Mouse (Mus musculus) mouse embryonic stem cell (cell line): ENCODE results near the gene Parva.

ENCODE experiments used
- in situ Hi-C, 2 experiments: fragments of 300-500 bp; cut with MboI; formaldehyde crosslinking; loops; 1 replicate in 1 of 2; 3 replicates in 1 of 2; pipeline ENCODE4 v1.14.3; 2019 to 2020; ENCODE audit warnings: low sequenced_read_pairs in 2 of 2, low pct_unique_long_range_greater_than_20kb in 1 of 2, mixed read lengths in 1 of 2; ENCODE audit not compliant: unreplicated experiment in 1 of 2

Gene Parva

DNA sequence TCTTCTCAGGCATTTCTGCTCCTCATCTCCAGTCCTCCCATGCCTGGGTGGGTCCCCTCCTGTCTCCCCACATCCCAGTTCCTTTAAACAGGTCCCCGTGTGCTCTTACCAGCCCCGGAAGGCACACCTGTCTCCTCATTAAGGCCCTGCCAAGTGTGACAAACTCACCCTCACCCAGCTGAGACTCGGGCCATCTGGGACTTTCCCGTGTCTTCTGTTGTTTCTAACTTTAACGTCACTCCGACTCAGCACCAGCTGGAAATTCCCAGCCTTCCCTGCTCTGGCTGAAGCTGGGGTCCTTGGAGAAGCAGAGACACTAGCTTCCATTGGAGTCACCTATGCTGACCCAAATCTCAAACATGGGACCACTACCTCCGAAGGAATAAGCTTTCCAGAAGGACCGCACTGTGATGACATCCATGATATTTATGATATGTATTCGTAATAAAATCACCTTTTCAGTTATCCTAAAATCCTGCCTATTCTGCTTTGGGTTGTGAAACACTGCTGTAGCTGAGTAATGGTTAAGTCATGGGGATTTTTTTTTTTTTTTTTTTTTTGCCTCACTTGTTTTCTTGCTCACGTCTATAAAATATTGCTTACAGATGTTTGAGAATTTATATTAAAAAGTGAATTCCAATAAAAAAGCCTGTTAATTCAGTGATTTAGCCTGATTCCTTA, 72.3 kb downstream of the Parva start:
- in situ Hi-C loops, result no loop called here

DNA sequence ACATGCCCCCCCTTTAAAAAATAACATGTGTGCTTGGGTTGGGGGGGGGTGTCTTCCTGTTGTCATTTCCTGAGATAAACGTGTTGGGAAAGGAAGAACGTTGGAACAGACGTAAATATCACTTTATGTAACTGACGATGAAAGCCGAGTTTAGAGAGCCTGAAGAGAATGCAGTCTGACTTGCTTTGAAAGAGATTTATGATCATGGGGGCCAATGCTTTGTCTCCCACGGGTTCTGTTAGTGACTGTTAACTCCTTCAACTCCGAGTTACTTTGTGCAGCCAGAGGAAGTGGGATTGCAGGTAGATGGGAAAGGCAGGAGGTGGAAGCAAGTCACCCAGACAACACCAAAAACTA, 72.8 kb downstream of the Parva start:
- in situ Hi-C loops, result no loop called here

DNA sequence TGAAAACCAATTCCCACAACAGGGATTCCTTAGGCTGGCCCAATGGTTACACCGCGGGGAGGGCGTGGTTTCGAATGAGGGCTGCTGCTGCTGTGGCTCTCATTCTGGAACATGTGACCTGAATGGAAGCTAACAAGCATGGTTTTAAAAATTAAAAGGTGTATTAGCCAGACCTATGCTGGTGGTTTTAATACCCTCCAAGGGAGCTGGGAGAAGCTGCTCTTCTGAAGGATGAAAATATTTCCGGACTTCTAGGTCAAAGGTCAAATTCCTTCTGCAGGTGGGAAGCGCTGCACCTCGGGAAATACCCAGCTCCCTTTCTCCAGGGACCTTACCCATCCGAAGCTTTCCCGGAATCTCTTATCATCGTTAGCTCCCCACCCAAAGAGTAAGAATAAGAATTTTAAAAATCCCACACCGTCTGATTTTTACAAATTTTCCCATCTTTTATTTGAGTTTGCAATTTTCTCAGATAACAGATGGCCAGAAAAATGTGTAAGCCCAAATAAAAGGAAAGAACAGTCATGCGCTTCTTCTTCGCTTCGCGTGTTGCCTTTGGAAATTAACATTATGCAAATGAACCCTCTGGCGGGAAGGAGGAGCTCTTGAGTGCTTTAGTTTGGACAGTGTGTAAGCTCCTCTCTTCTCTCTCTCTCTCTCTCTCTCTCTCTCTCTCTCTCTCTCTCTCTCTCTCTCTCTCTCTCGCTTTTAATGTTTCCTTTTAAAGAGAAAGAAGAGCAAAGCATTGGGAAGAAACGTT, 74.9 kb downstream of the Parva start:
- in situ Hi-C loops, result no loop called here

DNA sequence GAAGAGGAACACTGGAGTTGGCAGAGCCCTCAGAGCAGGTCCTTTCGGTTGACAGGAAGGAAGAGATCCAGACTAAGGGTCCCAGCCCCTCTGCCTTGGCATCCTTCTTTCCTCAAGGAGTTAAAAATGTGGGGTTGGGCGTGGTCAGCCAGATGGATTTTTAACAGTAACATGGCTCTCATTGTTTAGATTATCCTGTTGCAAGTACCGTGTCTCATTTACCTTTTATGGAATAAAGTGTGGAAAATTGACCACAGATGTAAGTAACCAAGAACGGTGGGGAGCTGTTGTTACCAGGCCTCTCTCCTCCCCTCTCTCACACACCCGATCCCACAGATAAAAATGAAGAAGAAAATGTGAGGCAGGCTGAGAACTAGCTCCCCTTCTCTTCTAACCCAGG, 75.5 kb downstream of the Parva start:
- in situ Hi-C loops, result no loop called here

DNA sequence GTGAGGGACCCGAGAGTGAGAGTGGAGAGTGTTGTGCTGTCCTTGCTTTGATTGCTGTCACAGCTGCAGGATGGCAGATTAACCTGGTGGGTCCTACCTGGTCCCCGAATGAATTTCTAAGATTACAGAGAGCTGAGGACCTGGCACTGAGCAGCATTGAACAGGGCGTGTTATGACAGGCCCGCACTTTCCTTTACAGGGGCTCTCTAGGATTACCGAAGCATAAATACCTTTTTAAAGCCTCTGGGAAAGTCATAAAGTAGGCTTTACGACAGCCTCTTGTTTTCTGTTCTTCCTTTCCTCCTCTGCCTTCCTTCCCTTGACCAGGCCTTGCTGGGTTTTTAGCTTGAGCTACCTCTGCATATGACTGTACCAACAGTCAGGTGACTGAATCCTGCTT, 76.1 kb downstream of the Parva start:
- in situ Hi-C loops, result no loop called here

DNA sequence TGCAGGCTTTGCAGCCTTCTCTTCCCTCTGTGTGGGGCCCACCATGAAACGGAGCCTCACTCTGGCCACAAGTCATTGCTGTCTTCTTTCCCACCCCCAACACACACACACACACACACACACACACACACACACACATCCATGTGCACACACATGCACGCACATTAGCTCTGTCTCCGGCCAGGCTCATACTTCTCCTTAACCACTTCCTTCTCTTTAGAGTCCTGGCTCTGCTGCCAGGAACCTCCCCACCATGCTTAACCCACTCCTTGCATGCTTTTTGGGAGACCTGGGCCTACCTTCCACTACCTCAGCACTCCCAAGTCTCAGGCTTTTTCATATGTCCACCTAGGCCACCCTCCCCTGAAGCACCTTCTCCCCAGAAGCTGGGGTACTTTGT, 76.6 kb downstream of the Parva start:
- in situ Hi-C loops, result no loop called here

DNA sequence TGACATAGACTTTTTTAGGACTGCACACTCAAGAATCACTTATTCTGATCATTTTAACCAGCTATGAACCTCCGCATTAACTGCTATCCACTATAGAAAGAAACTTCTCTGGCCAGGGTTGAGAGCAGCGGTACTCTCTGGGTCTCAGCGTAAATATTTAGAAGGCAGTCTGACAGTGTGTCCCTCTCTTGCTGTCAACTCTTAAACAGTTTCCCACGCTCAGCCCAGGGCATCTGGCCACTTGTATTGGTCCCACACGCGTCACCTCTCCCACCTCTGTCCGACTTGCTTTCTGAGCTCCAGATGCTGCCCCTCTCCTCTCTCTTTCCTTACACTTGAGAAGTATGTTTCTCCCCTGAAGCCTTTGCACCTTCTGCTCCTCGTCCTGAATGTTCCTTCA, 81.8 kb downstream of the Parva start:
- in situ Hi-C loops, result no loop called here

DNA sequence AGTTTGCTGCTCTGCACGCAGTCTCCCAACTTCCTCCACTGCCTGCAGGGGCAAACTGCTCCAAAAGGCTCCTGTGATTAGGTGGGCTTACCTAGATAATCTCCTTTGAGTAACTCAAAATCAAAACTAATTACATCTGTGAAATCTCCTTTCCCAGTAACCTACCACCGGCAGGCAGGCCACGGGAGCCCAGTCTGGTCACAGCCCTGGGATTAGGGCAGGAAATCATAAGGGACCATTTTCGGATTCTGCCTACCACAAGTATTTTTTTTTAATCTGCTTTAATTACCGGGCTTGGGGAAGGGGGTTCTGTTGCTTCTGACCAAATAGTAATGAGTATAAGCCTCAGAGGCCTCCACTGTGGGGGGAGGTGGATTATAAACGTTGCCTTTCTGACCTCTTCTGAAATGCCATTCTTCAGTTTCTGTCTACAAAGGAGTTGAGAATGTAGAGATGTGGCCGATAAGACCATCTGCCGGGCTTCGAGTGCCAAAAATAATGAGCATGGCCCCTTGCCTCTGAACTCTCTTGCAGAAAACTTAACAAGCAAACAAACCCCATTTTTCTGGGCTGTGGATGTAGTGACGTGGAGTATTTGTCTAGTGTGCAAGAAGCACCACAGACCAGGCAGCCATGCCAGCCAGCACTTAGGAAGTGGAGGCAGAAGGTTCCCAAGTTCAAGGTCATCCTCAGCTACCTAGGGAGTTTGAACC, 83.2 kb downstream of the Parva start:
- in situ Hi-C loops, result no loop called here

DNA sequence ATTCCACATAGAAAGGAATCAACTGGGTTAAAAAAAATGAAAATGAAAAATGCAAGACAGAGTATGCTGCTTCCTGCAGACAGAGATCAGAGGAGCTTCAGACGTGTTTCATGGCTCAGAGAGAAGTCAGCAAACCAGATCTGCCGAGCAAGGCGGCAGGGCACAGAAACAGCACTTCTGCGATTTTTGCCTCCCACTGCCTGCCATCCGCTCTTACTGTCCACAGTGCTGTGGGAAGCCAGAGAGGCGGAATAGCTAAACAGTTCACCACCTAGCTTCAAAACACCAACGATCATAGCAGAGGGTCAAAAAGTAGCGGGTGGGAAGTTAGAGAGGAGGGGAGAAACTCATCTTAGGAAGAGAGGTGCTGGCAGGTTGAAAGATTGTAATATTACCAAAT, 84.0 kb downstream of the Parva start:
- in situ Hi-C loops, result no loop called here

DNA sequence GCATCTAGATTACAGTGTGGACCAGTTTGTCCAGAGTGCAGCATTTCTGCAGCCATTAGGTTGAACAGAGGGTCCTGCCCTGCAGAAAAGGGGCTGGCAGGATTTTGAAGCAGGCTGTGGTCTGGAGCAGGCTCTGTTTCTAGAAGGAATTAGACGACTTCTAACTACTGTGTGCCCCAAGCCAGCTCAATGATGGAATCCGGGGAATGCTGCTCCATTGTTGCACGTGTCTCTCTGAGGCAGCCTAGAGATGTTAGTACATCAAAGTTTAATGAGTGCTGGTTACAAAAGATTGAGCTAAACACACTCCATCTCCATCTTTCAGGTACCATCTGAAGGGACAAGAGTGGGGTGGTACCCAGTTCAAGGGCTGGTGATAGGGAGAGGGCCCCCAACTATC, 85.0 kb downstream of the Parva start:
- in situ Hi-C loops, result no loop called here

DNA sequence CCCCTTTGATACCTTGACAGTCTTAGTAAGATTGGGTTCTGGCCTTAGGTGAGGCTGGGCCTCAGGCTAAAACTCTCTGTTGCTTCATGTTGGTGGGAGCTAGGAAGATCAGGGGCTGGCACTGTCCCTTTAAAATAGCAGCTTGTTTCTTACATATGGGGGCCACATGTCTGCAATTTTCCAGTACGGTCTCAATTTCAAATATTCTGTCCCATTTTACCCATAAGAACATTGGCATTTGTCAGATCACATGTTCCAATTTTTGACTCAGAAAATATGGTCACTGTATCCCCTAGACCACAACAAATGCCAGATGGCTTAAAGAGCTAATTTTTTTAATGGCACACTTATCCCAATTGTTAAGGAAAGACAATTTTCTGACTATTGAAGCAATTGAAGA, 85.6 kb downstream of the Parva start:
- in situ Hi-C loops, result no loop called here

DNA sequence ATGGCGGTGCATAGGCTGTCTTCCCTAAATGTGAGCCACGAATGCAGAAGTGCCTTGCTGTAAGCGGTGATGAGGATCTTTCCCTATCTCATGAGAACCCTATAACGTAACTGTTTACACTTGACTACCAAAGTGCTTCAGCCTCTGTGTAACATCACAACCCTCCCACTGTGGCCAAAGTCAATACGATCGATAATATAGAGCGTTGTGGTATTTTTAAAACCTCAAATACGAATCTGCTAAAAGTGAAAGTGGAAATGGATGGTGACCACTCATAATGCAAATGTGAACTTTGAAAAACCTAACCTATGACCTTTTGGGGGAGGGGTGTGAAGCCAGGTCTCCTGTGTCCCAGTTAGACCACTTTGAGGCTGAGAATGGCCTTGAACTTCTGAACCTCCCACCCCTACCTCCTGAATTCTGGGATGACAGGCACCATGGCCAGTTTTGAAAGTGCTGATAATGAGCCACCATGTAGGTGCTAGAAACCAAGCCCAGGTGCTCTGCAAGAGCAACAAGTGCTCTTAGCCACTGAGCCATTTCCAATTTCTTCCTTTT, 87.4 kb downstream of the Parva start:
- in situ Hi-C loops, result no loop called here

DNA sequence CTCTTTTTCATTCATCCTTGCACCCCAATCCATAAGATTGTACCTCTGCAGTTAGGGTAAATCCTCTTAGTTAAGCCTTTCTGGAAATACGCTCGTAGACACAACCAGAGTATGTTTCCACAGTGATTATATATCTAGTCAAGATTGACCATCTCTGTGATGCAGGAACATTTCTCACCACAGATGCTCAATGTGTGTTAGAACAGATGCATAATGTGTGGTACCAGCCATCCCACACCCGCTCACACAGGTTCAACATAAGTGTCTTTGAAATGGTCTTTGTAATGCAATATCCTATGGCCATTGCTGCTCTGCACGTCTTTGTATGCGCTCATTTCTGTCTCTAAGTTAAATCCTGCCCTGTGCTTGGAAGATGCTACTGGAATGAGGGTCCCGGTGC, 98.2 kb downstream of the Parva start:
- in situ Hi-C loops, result no loop called here

DNA sequence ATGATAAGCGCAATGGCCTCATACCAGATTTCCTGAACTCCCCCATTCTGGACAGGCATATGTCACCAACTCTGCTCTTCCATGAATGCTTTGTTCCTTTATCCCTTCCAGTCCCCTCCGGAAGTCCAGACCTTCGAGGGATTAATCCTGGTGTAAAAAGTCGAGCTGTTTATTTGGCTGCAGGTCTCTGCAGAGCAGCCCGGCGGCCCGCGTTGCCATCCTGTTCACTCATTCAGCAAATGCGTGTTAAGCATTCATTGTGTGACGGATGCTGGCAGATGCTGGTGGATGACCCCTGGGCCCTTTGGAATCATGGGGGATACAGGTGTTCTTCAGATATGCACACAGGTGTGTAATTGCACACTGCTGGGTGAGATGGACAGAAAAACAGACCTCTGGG, 98.9 kb downstream of the Parva start:
- in situ Hi-C loops, result no loop called here

DNA sequence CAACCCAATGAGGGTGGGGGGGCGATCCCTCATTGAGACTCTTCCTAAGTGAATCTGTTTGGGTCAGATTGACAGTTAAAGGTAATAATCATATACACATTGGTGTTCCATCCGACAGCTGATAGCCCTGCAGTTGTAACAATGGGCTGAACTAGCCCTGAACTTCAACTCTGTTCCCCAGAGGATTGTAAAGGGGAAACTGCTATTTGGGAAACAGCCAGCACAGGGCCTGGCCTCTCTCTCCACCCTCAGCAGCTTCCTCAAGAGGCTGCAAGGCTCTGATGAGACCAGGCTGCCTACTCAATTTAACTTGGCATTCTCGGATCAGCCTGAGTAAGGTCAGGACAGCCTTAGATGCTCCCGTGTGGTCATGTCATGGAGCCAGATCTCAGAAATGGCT, 99.9 kb downstream of the Parva start:
- in situ Hi-C loops, result no loop called here

DNA sequence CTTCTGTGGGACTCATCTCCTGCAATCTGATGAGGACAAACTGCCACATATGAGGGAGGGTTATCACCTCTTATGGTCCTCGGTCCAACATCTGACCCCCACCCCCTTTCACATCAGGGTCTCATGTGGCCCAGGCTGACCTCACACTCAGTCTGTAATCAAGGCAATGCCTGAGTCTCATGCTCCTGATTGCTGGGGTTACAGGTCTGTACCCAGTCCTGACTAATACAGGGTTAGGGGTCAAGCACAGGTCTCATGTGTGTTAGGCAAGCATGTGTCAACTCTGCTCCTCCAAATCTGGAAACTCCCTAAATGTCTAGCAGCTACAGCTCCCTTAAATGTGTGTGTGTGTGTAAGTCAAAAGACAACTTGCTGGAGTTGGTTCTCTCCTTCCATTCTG, 100.8 kb downstream of the Parva start:
- in situ Hi-C loops, result no loop called here

DNA sequence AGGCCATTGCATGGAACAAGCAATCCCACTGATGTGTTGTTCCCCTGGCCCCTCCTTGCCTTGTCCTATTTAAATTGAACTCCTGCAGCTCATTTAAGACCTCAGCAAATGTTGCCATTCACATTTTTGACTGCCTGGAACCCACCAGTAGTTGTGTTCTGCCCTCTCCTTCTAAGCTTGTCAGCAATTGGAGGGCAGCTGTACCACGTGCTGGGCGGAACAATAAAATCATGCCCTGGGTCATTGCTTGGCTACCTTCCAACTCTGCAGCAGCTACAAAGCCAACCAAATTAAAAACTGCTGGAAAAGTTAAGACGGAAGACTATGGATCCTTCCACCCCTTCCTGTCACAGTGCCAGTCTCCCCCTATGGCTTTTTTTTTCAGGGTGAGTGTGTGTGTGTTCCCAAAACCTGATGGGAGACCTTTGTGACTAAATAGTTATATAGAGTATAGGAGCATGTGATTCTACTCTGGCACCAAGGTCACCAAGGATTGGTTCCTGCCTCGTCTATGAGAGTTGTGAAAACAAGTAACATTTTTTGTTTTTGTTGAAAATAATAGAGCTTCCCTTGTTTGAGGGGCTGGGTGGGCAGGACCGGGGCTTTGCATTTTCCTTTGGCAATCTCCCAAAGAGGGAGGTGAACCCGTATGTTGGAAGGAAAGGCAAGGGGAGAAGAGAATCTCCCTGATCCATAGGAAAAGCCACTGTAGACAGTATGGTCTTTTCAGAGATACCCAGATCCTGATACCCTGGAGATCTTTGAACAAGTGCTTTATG, 101.5 kb downstream of the Parva start:
- in situ Hi-C loops, result no loop called here

DNA sequence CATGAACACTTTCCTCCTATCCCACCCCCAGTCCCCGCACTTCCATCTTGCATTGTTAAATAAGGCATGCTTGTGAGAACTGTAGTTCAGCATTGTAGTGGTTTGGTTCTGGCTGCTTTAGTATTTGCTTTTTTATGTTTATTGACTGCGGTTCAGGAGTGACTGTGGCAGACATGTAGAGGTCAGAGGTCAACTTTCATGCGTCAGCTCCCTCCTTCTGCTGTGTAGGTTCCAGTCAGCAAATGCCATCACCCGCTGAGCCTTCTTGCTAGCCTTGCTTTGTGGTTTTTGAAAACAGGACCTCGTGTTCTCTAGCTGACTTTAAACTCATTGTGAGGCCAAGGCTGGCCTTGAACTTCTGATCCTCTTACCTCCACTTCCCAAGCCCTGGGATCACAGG, 103.6 kb downstream of the Parva start:
- in situ Hi-C loops, result no loop called here

DNA sequence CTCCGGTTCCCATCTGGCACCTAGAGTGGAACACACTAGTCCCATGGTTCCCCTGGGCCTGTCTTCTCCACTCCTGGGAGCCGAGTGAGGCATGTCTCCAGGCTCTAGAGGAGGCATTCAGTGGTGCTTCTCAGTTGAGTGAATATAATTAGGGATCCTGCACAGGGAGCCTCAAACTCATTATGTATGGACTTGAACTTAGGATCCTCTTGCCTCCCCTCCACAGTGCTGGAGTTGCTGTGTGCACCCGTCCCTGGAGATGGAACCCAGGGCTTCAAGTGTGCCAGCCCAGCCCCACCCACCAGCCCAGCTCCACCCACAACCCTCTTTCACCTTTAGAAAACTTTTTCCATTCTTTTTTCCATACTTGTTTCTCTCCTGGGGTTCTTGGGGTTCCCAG, 106.8 kb downstream of the Parva start:
- in situ Hi-C loops, result no loop called here
